Mouse (Mus musculus) C2C12 (cell line): ENCODE data around the gene Zbtb41.

Experiments
- CEBPB ChIP-seq: IDR thresholded peaks from one replicate; pipeline ENCODE4 v1.6.1; 2011; ENCODE audit warnings: low read depth, mild to moderate bottlenecking, control low read depth, moderate library complexity
- CTCF ChIP-seq: IDR thresholded peaks from one replicate; pipeline ENCODE4 v1.5.1; 2011; ENCODE audit not compliant: control insufficient read depth, insufficient read depth, insufficient read length
- MAX ChIP-seq: IDR thresholded peaks from one replicate; pipeline ENCODE4 v1.6.1; 2011; ENCODE audit warnings: mild to moderate bottlenecking, control low read depth
- MYOD1 ChIP-seq: IDR thresholded peaks from one replicate; pipeline ENCODE4 v1.6.1; 2011; ENCODE audit warnings: low read depth; ENCODE audit not compliant: control insufficient read depth, insufficient read length

DNA sequence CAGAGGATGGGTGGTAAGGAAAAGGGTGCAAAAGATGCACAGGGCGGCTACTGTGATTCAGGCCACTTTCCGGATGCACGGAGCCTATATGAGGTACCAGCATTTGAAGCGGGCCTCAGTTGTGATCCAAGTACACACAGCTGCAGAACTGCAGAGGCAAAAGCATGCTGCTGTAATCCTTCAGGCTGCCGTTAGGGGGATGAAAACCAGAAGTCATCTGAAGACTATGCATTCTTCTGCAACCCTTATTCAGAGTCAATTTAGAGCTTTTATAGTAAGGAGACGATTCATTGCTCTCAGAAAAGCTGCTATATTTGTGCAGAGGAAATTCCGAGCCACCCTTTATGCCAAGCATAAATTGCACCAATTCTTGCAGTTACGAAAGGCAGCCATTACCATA lies 58.2 kb downstream of the Zbtb41 start:
- TF ChIP-seq CTCF = no peak
- TF ChIP-seq MAX = no peak
- TF ChIP-seq CEBPB = no peak
- no peak for TF ChIP-seq MYOD1
